Mouse (Mus musculus) subcutaneous adipose tissue, adult 2 months (tissue): ENCODE measurements around the gene Kcnj13. TPM values are rescaled to one million over a fixed set of nuclear protein-coding genes. Genes with fewer than 3 reads are reported as not detected.

Experiments
- polyA plus RNA-seq: library from polyadenylated mRNA; depleted of rRNA; stranded (reverse); fragments of >200 nt; gene quantifications from 2 replicates; pipeline ENCODE4 v1.2.3, GENCODE M21; 2012; ENCODE audit warnings: low replicate concordance; rRNA removed

The Kcnj13 gene
- polyA plus RNA-seq, result 0.15 TPM in 1 of 2 replicates, not detected in the other

GRCm38 (mm10) chr1:87394594-87394993 lies at the start of gene Kcnj13:
Gene Kcnj13, minus strand, starts transcription at chr1:87394729.

Other genes starting within 250 kb of the Kcnj13 start
- gene Ecel1, start 238.2 kb downstream of the Kcnj13 start, polyA plus RNA-seq, result 0.30 TPM in 1 of 2 replicates, not detected in the other
- gene Prss56, start 211.4 kb downstream of the Kcnj13 start, polyA plus RNA-seq, result not detected in 2 replicates
- not detected in 2 replicates for gene Chrnd, start 204.1 kb downstream of the Kcnj13 start, polyA plus RNA-seq
- not detected in 2 replicates for gene Chrng, start 190.1 kb downstream of the Kcnj13 start, polyA plus RNA-seq
- 42.9 and 49.7 TPM in 2 replicates for gene Eif4e2, start 180.8 kb downstream of the Kcnj13 start, polyA plus RNA-seq
- 28.4 and 30.2 TPM in 2 replicates for gene Efhd1, start 130.4 kb downstream of the Kcnj13 start, polyA plus RNA-seq
- 25.1 and 51.2 TPM in 2 replicates for gene Gigyf2, start 67.7 kb downstream of the Kcnj13 start, polyA plus RNA-seq
- not detected in 2 replicates for gene Snorc, start 75.5 kb upstream of the Kcnj13 start, polyA plus RNA-seq
- gene Neu2, start 115.2 kb upstream of the Kcnj13 start, polyA plus RNA-seq, result 1.1 TPM in 1 of 2 replicates, not detected in the other
- gene Ngef, start 179.1 kb upstream of the Kcnj13 start, polyA plus RNA-seq, result 0.93 and 8.6 TPM in 2 replicates
- 19.6 and 55.1 TPM in 2 replicates for gene Inpp5d, start 225.6 kb upstream of the Kcnj13 start, polyA plus RNA-seq